Mouse (Mus musculus): ENCODE data around the gene Nkap.
"Not testable (repeated sequence)": the region's sequence is repeated elsewhere in the genome, so short reads cannot be mapped to it uniquely, and the experiment has no call there.

The Nkap gene

DNA sequence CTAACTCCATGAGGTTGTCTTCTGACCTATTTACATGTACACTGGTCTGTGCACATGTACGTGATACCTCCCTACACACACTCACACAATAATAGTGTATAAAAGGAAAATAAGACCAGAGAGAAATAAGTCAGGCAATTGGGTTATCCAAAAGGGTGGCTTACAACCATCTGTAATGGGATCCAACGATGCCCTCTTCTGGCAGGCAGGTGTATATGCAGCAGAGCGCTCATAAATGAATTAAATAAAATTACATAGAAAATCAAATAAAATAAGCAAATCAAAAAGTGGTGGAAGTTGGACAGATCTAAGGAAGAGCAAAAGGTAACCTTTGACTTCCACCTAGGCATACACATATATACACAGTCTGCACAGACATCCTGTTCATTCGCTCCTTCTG is 31.2 kb downstream of the Nkap start:
- no peak for DNase-seq (ENCODE audit: low spot score)

DNA sequence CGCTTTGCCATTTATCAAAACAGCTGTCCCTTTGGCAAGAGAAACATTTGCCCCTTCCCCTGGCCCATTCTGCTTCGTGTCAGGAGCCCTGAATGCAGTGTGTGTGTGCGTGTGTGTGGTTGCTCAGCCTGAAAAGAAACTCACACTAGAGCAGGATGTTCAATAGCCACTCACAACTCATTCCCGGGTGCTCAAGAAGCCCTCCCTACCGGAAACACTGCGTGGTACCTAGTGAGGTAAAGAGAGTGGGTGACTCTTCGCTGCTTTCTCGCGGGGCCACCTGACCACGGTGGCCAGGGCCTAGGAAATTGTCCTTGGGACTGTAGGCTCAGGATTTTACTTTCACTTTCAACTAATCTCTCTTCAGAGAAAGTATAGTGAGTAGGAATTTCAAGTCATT is 34.6 kb downstream of the Nkap start:
- no peak for DNase-seq (ENCODE audit: low spot score)

DNA sequence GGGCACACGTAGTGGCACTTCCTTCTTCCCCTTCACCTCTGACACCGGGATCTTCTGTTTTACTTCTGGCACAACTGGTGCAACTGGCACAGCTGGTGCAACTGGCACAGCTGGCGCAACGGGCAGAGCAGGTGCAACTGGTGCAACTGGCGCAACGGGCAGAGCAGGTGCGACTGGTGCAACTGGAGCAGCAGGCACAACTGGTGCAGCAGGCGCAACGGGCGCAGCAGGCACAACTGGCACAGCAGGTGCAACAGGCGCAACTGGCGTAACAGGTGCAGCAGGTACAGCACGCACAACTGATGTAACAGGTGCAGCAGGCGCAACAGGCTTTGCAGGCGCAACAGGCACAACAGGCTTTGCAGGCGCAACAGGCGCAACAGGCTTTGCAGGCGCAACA is 36.5 kb downstream of the Nkap start:
- DNase-seq (ENCODE audit: low spot score), result no peak

DNA sequence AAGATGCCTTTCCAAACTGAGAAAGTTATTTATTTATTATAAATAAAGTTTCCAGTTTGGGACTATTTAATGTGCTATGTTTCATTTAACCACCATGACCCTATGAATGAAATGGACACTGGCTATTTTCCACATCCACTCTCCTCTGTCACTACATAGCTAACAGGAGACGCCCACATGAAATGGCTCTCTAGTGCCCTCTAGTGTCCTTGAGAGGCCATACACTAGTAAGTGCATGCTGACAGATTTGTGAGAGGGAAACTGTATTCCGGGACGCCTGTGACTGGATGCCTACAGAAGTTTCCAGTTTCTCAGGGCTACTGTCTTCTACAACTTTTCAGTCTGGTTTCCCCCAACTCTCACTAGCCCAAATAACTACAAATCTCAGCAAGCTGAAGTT is 40.5 kb downstream of the Nkap start:
- peak; percentile 52 for DNase-seq (ENCODE audit: low spot score)

- DNase-seq (ENCODE audit: low spot score), result no peak
These were observed 42.1 kb downstream of the Nkap start, which contains the start of gene Akap14 for GRCm38 (mm10) chrX:37168742-37169141. Gene Akap14, minus strand, starts transcription at chrX:37168842.

DNA sequence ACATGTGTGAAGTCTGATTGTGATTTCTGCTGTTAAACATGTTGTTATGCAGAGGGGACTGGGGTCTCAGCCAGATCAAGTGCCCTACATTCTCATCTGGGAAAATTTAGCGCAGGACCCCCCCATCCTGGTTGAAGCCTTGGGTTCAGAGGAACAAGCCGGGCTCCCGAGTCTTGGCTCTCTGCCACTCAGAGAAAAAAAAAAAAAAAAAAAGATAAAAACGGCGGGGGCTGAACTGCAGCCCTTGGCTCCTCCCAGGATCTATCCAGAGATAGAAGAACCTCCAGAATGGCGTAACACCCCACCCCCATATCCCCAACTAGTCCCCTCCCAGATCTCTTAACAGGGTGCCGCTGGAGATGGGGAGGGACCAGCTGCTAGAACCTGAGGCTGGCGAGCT is 57.8 kb downstream of the Nkap start:
- not testable (repeated sequence) for DNase-seq (ENCODE audit: low spot score)

- DNase-seq (ENCODE audit: low spot score), result no peak
These were observed 64.1 kb downstream of the Nkap start for GRCm38 (mm10) chrX:37190755-37191104.

DNA sequence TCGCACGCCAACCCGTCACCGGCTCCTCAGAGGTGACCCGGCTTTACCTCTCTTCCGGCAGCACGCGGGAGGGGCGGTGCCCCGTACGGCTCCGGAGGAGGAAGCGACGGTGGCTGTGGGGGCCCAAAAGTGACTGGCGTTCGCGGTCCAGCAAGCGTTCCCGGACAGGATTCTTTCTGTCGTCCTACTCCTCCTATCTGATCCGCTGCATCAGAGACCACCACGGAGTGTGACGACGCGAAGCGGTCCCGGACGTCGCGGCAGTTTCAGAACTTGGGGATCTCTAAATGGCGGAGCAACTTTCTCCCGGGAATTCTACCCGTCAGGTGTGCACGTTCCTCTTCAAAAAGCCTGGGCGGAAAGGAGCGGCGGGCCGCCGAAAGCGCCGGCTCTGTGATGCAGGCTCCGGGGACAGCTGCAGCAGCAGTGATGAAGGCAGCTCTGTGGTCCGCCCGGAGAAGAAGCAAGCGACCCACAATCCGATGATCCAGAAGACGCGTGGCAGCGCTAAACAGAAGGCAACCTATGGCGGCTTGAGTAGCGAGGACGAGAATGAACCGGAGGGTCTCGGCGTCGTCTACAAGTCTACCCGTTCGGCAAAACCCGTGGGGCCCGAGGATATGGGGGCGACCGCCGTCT is 64.6 kb downstream of the Nkap start, which contains the start of the genes Ndufa1 and Rnf113a1:
Gene Ndufa1 (minus strand): TSS at position 59 of the 639 bp plus-strand sequence.
Gene Rnf113a1 (plus strand): TSS at position 141 of the 639 bp plus-strand sequence.
- peak; percentile 76 for DNase-seq (ENCODE audit: low spot score)

DNA sequence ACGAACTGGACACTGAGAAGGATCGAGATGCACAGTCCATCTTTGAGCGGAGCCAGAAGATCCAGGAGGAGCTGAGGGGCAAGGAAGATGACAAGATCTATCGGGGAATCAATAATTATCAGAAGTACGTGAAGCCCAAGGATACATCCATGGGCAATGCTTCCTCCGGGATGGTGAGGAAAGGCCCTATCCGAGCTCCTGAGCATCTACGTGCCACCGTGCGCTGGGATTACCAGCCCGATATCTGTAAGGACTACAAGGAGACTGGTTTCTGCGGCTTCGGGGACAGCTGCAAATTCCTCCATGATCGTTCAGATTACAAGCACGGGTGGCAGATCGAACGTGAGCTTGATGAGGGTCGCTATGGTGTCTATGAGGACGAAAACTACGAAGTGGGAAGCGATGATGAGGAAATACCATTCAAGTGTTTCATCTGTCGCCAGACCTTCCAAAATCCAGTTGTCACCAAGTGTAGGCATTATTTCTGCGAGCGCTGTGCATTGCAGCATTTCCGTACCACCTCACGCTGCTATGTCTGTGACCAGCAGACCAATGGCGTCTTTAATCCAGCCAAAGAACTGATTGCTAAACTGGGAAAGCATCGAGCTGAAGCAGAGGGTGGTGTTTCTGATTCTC is 65.3 kb downstream of the Nkap start:
- DNase-seq (ENCODE audit: low spot score), result peak; percentile 10

- no peak for DNase-seq (ENCODE audit: low spot score)
These were observed 72.1 kb downstream of the Nkap start for GRCm38 (mm10) chrX:37198676-37199075.

All from MN1 (cell line).